Mouse (Mus musculus) granulocyte monocyte progenitor cell, adult 5-6 weeks (primary cell): Measurements from ENCODE around the gene Nog. TPM values are rescaled to one million over a fixed set of nuclear protein-coding genes. Genes with fewer than 3 reads are reported as not detected.

Experiments used
- ATAC-seq: replicated peaks from 2 replicates; pipeline ENCODE4 v1.8.0; 2016; ENCODE audit warnings: mild to moderate bottlenecking, moderate TSS enrichment, inconsistent platforms; ENCODE audit not compliant: poor library complexity, severe bottlenecking
- total RNA-seq, 2 experiments: library from RNA; stranded (forward) in 1 of 2; stranded (reverse) in 1 of 2; fragments of 200-712, 200-1000 nt in 1 of 2; fragments of >200 nt in 1 of 2; fragmentation: Nextera tagmentation in 1 of 2; gene quantifications; 2 replicates each; pipeline ENCODE4 v1.2.3; 2014 to 2017

The Nog gene
- total RNA-seq (2014; fragmentation: Nextera tagmentation) (not detected in 2 replicates), total RNA-seq (2017) (not detected in 2 replicates)

GRCm38 (mm10) chr11:89302056-89302815, at the start of gene Nog:
Nog (minus strand) TSS chr11:89302332.
- ATAC-seq: no peak

- no peak for ATAC-seq
Observed at GRCm38 (mm10) chr11:89340238-89340637, 38.1 kb upstream of the Nog start.

GRCm38 (mm10) chr11:89339783-89340182, 37.7 kb upstream of the Nog start:
- ATAC-seq: no peak

- ATAC-seq: no peak
Observed at GRCm38 (mm10) chr11:89337910-89338309, 35.8 kb upstream of the Nog start.

- ATAC-seq: no peak
Observed at GRCm38 (mm10) chr11:89327089-89327881, 25.2 kb upstream of the Nog start.

- no peak for ATAC-seq
Observed at GRCm38 (mm10) chr11:89321775-89322174, 19.6 kb upstream of the Nog start.

GRCm38 (mm10) chr11:89319675-89320074, 17.5 kb upstream of the Nog start:
- no peak for ATAC-seq

- ATAC-seq: no peak
Observed at GRCm38 (mm10) chr11:89318324-89318723, 16.2 kb upstream of the Nog start.

GRCm38 (mm10) chr11:89317757-89318156, 15.6 kb upstream of the Nog start:
- ATAC-seq: no peak

- ATAC-seq: no peak
Observed at GRCm38 (mm10) chr11:89314374-89314773, 12.2 kb upstream of the Nog start.

GRCm38 (mm10) chr11:89312378-89312777, 10.2 kb upstream of the Nog start:
- ATAC-seq: no peak

GRCm38 (mm10) chr11:89310217-89310616, 8.1 kb upstream of the Nog start:
- ATAC-seq: no peak

GRCm38 (mm10) chr11:89303421-89303820, 1.3 kb upstream of the Nog start:
- ATAC-seq: peak; percentile 93

GRCm38 (mm10) chr11:89302816-89303180, 666 bp upstream of the Nog start:
- ATAC-seq: no peak

GRCm38 (mm10) chr11:89301331-89302055, 639 bp downstream of the Nog start:
- ATAC-seq: peak; percentile 40

- no peak for ATAC-seq
Observed at GRCm38 (mm10) chr11:89299784-89300775, 2.1 kb downstream of the Nog start.

- no peak for ATAC-seq
Observed at GRCm38 (mm10) chr11:89299116-89299783, 2.9 kb downstream of the Nog start.

- ATAC-seq: no peak
Observed at GRCm38 (mm10) chr11:89298285-89299010, 3.7 kb downstream of the Nog start.

- ATAC-seq: no peak
Observed at GRCm38 (mm10) chr11:89297521-89297920, 4.6 kb downstream of the Nog start.
